Mouse (Mus musculus) left cerebral cortex, adult 2 months (tissue): ENCODE data around the gene B4galnt2. TPM values are rescaled to one million over a fixed set of nuclear protein-coding genes. Genes with fewer than 3 reads are reported as not detected.

Experiments used
- DNase-seq, 2 experiments: peaks; one replicate each; pipeline ENCODE4 v3.0.0; 2021 to 2022; ENCODE audit warnings: low spot score in 2 of 2, mixed read lengths in 1 of 2; ENCODE audit errors: extremely low spot score in 1 of 2
- H3K27ac ChIP-seq: fragments of 200-600 bp; 2 replicates; pipeline ENCODE4 v1.8.1; 2022
- H3K4me3 ChIP-seq: fragments of 200-600 bp; 2 replicates; pipeline ENCODE4 v1.8.1; 2022
- CTCF ChIP-seq: fragments of 200-600 bp; IDR thresholded peaks from 2 replicates; pipeline ENCODE4 v1.8.1; 2022; ENCODE audit warnings: antibody characterized with exemption, mild to moderate bottlenecking, moderate library complexity
- intact Hi-C: fragments of 180-260 bp; cut with DNase I; formaldehyde crosslinking; loops from one replicate; pipeline ENCODE4 v1.15.1; 2025
- microRNA-seq, 2 experiments: library from miRNA; unstranded; fragments of <30 nt; microRNA quantifications; one replicate each; pipeline ENCODE4 v1.2.0; 2021
- total RNA-seq, 2 experiments: library from RNA; stranded (reverse); gene quantifications; 2 replicates each; pipeline ENCODE4 v1.2.3; 2021

B4galnt2 gene
- total RNA-seq, 2 experiments from 2014 or later = not detected

DNA sequence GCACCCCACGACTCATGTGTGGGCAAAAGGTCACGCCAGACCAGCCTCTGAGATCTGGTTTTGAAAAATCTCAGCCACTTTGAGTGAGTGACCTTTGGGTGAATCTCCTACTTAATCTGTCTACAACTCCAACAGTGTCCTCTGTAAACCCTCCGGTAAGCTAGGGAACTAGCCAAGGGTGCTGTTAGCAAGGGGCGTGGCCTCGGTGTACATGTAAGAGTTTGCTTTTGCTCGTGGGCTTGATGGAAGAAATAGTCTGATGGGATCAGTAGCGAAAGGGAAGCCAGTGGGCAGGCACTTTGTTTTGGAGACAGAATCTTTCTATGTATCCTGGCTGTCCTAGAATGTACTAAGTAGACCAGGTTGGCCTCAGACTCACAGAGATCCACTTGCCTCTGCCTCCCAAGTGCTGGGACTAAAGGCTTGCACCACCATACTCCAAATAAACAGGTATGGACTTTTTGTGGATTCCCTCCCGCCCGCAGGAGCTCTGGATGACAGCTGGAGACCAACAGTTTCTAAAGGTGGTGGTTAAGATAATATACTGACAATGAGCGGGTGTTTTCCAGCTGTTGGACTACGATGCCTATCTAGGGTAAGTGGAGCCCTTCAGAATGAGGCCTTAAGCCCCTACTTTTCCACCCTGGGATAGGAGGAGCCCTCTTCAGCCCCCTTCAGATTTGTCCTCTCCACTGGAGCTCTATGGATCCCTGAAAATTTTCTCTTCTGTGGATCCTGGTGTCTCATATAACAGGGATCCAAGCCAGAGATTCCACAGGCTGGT is 86.3 kb downstream of the B4galnt2 start:
- intact Hi-C loops = loop anchor here (2.0 to 5.0 kb wide), 3 partner anchors 24 to 204 kb away; partner anchors contain the start of gene Snf8
- no peak overlapping the region for H3K4me3 ChIP-seq
- H3K27ac ChIP-seq = no peak overlapping the region
- TF ChIP-seq CTCF = no peak
- DNase-seq = no peak

GRCm38 (mm10) chr11:95827464-95828085 is 87.1 kb downstream of the B4galnt2 start:
- no peak overlapping the region for H3K4me3 ChIP-seq
- TF ChIP-seq CTCF = peak; percentile 93
- peak; percentile 64 to 65 for DNase-seq
- intact Hi-C loops = loop anchor here (2.0 to 5.0 kb wide), 3 partner anchors 25 to 205 kb away; partner anchors contain the start of gene Snf8
- H3K27ac ChIP-seq = no peak overlapping the region

DNA sequence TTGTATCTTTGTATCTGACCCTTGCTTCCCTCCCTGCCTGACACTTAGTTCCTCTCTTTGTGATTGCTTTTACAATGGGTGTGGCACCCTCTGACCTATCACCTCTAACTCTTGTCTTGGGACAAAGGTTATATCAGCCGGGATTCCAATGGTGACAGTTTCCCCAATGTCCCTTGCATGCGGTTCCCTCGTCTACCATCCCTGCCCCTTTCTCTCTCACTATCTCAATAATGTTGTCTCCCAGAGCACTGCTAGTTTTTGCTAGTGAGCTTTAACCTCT is 87.6 kb downstream of the B4galnt2 start:
- Histone ChIP-seq H3K27ac (no peak overlapping the region), H3K4me3 (no peak overlapping the region)
- DNase-seq = no peak
- no peak for TF ChIP-seq CTCF
- intact Hi-C loops = loop anchor here (5.0 kb wide), 2 partner anchors 155 to 205 kb away; partner anchors contain the start of gene Snf8

GRCm38 (mm10) chr11:95826317-95827167 is 88.1 kb downstream of the B4galnt2 start:
- TF ChIP-seq CTCF = no peak
- no peak overlapping the region for H3K27ac ChIP-seq
- no peak overlapping the region for H3K4me3 ChIP-seq
- DNase-seq = no peak
- intact Hi-C loops = loop anchor here (5.0 kb wide), 2 partner anchors 156 to 206 kb away; partner anchors contain the start of gene Snf8

GRCm38 (mm10) chr11:95825625-95826024 is 89.1 kb downstream of the B4galnt2 start:
- DNase-seq = no peak
- no peak overlapping the region for H3K4me3 ChIP-seq
- TF ChIP-seq CTCF = no peak
- intact Hi-C loops = loop anchor here (2.0 to 5.0 kb wide), 3 partner anchors 33 to 207 kb away; partner anchors contain the start of gene Snf8
- H3K27ac ChIP-seq = no peak overlapping the region

DNA sequence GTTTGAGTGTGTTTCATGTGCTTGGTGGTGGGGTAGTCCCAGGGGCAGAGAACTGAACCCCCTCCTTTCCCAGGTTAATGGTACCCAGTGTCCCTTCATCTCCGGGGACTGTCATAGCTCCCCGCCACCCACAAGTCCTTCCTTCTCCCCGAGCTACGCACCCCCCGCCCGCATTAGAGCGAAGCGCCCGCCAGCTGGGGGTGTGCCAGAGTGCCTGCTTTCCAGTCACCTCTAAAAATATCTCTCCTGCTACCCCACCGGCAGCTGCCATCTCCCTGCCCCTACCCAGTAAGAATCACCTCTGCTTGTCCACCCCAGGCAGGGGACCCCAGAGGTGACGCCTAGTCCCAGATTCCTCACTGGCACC is 89.8 kb downstream of the B4galnt2 start:
- Histone ChIP-seq H3K27ac (peak overlapping the region; percentile 78), H3K4me3 (peak overlapping the region; percentile 82)
- peak; percentile 52 to 70 for DNase-seq
- TF ChIP-seq CTCF = no peak
- intact Hi-C loops = loop anchor here (2.0 to 5.0 kb wide), 4 partner anchors 34 to 207 kb away; partner anchors contain the start of gene Snf8

DNA sequence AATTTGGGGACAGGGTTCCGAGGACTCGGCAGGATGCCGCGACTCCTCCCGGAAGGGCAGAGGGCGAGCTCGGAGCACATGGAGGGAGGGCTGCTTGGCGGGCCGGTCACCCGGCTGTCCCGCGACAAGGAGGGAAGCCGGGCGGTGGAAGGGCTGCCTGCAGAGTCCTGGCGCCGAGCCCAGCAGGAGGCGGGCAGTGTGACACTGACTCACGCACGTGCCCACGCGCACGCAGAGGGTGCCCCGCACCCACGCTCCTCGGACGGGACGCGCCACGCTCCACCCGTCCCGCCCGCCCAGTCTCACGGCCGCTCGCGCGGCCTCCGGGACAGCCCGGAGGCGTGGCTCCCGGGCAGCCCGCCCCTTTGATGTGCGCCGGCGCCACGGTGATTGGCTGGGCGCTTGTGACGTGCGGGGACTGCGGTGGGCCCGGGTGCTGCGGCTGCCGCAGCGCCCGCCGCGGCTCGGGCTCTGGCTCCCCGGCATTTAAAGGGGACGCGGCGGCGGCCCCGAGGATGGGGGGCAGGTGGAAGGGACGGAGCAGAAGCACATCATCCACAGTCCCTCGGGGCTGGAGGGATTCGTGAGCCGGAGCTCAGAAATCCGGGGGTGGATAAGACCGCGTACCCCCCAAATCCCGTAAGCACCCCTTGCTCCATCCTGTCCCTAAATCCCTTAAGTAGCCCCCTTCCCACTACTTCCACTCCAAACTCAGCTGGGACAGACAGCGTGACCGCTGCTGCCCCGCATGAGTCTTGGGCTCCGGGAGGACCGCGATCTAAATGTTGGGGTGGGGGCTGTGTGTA is 90.4 kb downstream of the B4galnt2 start, which contains the start of gene Phospho1:
Gene Phospho1 (plus strand): TSS at position 429 of the 806 bp plus-strand sequence.
- no peak for TF ChIP-seq CTCF
- Histone ChIP-seq H3K27ac (peak within 1 kb of the TSS; percentile 78), H3K4me3 (peak within 1 kb of the TSS; percentile 82)
- intact Hi-C loops = loop anchor here (2.0 to 5.0 kb wide), 2 partner anchors 35 to 137 kb away; no protein-coding TSS in a partner anchor
- peak; percentile 91 for DNase-seq

- no peak for TF ChIP-seq CTCF
- no peak overlapping the region for H3K27ac ChIP-seq
- intact Hi-C loops = loop anchor here (5.0 kb wide), 1 partner anchor 135 kb away; no protein-coding TSS in a partner anchor
These were observed 92.3 kb downstream of the B4galnt2 start for GRCm38 (mm10) chr11:95822437-95822836.

DNA sequence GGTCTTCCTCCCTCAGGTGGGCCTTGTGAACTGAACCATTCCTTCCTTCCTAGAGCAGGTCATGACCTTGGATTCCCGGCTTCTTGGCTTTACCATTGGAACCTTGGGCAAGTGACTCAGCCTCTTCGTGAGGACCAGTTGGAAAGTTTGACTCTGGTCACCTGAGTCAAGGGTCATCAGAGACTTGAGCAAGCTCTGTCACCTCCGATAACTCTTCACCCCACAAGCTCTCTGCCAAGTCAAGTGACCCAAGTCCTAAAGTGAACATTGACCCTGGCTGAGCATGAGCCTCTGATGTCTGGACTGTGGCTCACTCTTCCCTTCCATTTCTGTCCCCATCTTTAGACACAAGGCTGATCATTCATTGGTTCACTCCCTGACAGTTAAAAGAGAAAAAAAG is 93.2 kb downstream of the B4galnt2 start:
- DNase-seq = no peak
- H3K4me3 ChIP-seq = no peak overlapping the region
- no peak for TF ChIP-seq CTCF
- intact Hi-C loops = loop anchor here (5.0 kb wide), 1 partner anchor 134 kb away; no protein-coding TSS in a partner anchor
- no peak overlapping the region for H3K27ac ChIP-seq

More at GRCm38 (mm10) chr11:95822437-95822836, 92.3 kb downstream of the B4galnt2 start:
- no peak for DNase-seq
- H3K4me3 ChIP-seq = no peak overlapping the region

DNA sequence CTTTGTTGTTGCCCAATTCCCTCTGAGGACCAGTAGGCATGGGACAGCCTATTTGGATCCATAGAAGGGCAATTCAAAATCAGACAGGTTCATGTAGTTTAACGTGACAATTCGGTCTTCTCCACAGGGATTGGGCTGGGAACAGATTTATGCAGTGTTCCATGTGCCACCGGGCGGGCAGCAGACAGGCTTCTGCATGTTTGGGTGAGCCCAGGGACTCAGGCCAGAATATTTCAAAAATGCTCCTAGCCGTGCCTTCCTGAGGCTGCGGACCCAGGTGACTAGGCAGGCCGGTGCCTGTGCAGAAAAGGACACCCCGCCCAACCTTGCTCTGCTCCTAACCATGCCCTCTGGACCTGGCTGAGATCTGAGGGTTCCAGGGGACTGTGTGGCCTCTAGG is 95.6 kb downstream of the B4galnt2 start:
- DNase-seq = no peak
- no peak for TF ChIP-seq CTCF
- Histone ChIP-seq H3K4me3 (no peak overlapping the region), H3K27ac (no peak overlapping the region)
- intact Hi-C loops = no loop called here

Small RNA genes lying within 50 kb of the gene (microRNA-seq; reads per million reads assigned to microRNA genes)
- 0 reads per million in 2 experiments for gene Mir3063

Other genes starting within 250 kb of the B4galnt2 start
- 10 to 100 TPM; 70.0 to 74.0 TPM for gene Phb, start 247.9 kb downstream of the B4galnt2 start, total RNA-seq
- 10 to 100 TPM; 42.3 to 43.5 TPM for gene Zfp652, start 202.2 kb downstream of the B4galnt2 start, total RNA-seq
- gene B130006D01Rik, start 191.3 kb downstream of the B4galnt2 start, total RNA-seq = 1 to 10 TPM; 1.2 TPM
- 10 to 100 TPM; 75.1 to 80.4 TPM for gene Phospho1, start 90.4 kb downstream of the B4galnt2 start, total RNA-seq
- 1 to 10 TPM; 2.3 to 3.3 TPM for gene Gngt2, start 77.7 kb downstream of the B4galnt2 start, total RNA-seq
- 1 to 10 TPM; 7.6 to 9.4 TPM for gene Abi3, start 72.4 kb downstream of the B4galnt2 start, total RNA-seq
- gene Igf2bp1, start 91.0 kb upstream of the B4galnt2 start, total RNA-seq = under 1 TPM; 0.23 to 0.45 TPM
- not detected for gene Gip, start 109.7 kb upstream of the B4galnt2 start, total RNA-seq
- 100 to 1,000 TPM; 102 to 103 TPM for gene Snf8, start 120.0 kb upstream of the B4galnt2 start, total RNA-seq
- gene Ube2z, start 150.5 kb upstream of the B4galnt2 start, total RNA-seq = 10 to 100 TPM; 53.5 to 57.9 TPM
- gene Atp5g1, start 160.8 kb upstream of the B4galnt2 start, total RNA-seq = 100 to 1,000 TPM; 328 to 333 TPM
- not detected for gene Calcoco2, start 197.1 kb upstream of the B4galnt2 start, total RNA-seq
- not detected for gene Ttll6, start 218.9 kb upstream of the B4galnt2 start, total RNA-seq